Mouse (Mus musculus) ES-Bruce4 (cell line): ENCODE results near the gene Supt5.

ENCODE experiments used
- CTCF ChIP-seq: IDR thresholded peaks from one replicate; pipeline ENCODE4 v1.8.1; 2011; ENCODE audit warnings: low read depth, low read length
- EP300 ChIP-seq: IDR thresholded peaks from 2 replicates; pipeline ENCODE4 v1.6.1; 2011; ENCODE audit warnings: low read depth, low read length; ENCODE audit not compliant: insufficient read depth
- POLR2A ChIP-seq: IDR thresholded peaks from one replicate; pipeline ENCODE4 v1.8.1; 2011; ENCODE audit warnings: low read length; ENCODE audit not compliant: insufficient read depth

- TF ChIP-seq CTCF, result no peak
- TF ChIP-seq POLR2A, result peak; percentile 66
- TF ChIP-seq EP300, result 0 out of 2 replicates have a peak, but pooled peaks have one; percentile 26
These were observed 11.8 kb upstream of the Supt5 start, which contains the start of gene Rps16 for GRCm38 (mm10) chr7:28350155-28350883.
